Mouse (Mus musculus) inflammation-experienced regulatory T-cells, adult 6 months (primary cell): ENCODE results near the gene Barhl1. TPM values are rescaled to one million over a fixed set of nuclear protein-coding genes. Genes with fewer than 3 reads are reported as not detected.

Experiments
- ATAC-seq: one replicate; pipeline ENCODE4 v1.8.0; 2017
- polyA plus RNA-seq, 3 experiments: library from polyadenylated mRNA; unstranded; fragments of 100-300 nt; shearing (Covaris generic); gene quantifications; one replicate each; pipeline ENCODE4 v1.2.1; 2017

Barhl1 gene
- not detected for polyA plus RNA-seq

GRCm38 (mm10) chr2:28916513-28916865 is at the start of gene Barhl1:
Gene Barhl1 (minus strand): TSS chr2:28916668.
- no peak for ATAC-seq

GRCm38 (mm10) chr2:28963565-28963964 is 47.1 kb upstream of the Barhl1 start:
- ATAC-seq, result no peak

- no peak for ATAC-seq
These were observed 45.2 kb upstream of the Barhl1 start for GRCm38 (mm10) chr2:28961636-28962035.

GRCm38 (mm10) chr2:28961024-28961585 is 44.6 kb upstream of the Barhl1 start:
- no peak for ATAC-seq

GRCm38 (mm10) chr2:28956874-28957273 is 40.4 kb upstream of the Barhl1 start:
- ATAC-seq, result no peak

GRCm38 (mm10) chr2:28954595-28954994 is 38.1 kb upstream of the Barhl1 start:
- no peak for ATAC-seq

- no peak for ATAC-seq
These were observed 36.5 kb upstream of the Barhl1 start for GRCm38 (mm10) chr2:28952981-28953380.

- no peak for ATAC-seq
These were observed 29.8 kb upstream of the Barhl1 start for GRCm38 (mm10) chr2:28946312-28946711.

GRCm38 (mm10) chr2:28945388-28945787 is 28.9 kb upstream of the Barhl1 start:
- no peak for ATAC-seq

- no peak for ATAC-seq
These were observed 27.4 kb upstream of the Barhl1 start for GRCm38 (mm10) chr2:28943666-28944516.

GRCm38 (mm10) chr2:28938997-28939396 is 22.5 kb upstream of the Barhl1 start:
- ATAC-seq, result no peak

- ATAC-seq, result no peak
These were observed 14.1 kb upstream of the Barhl1 start for GRCm38 (mm10) chr2:28930571-28930970.

GRCm38 (mm10) chr2:28923912-28924311 is 7.4 kb upstream of the Barhl1 start:
- ATAC-seq, result no peak

- ATAC-seq, result no peak
These were observed 2.5 kb upstream of the Barhl1 start for GRCm38 (mm10) chr2:28919001-28919400.

GRCm38 (mm10) chr2:28917518-28918361 is 1.3 kb upstream of the Barhl1 start:
- no peak for ATAC-seq

GRCm38 (mm10) chr2:28917156-28917517 is 669 bp upstream of the Barhl1 start:
- no peak for ATAC-seq

- ATAC-seq, result no peak
These were observed 528 bp downstream of the Barhl1 start for GRCm38 (mm10) chr2:28915768-28916512.

- no peak for ATAC-seq
These were observed 1.2 kb downstream of the Barhl1 start for GRCm38 (mm10) chr2:28915104-28915738.

GRCm38 (mm10) chr2:28914121-28914520 is 2.3 kb downstream of the Barhl1 start:
- no peak for ATAC-seq

- ATAC-seq, result no peak
These were observed 3.5 kb downstream of the Barhl1 start for GRCm38 (mm10) chr2:28912961-28913360.

GRCm38 (mm10) chr2:28912039-28912700 is 4.3 kb downstream of the Barhl1 start:
- no peak for ATAC-seq
